Mouse (Mus musculus) thymus, adult 2 months (tissue): Measurements from ENCODE around the gene Sspn.

Source experiments
- CTCF ChIP-seq: fragments of 200-500 bp; IDR thresholded peaks from 2 replicates; pipeline ENCODE4 v1.5.1; 2012; ENCODE audit warnings: mild to moderate bottlenecking, control low read depth, low read length, moderate library complexity, borderline replicate concordance; ENCODE audit not compliant: control insufficient read depth, poor library complexity, insufficient read depth; ENCODE audit errors: extremely low read depth
- POLR2A ChIP-seq: fragments of 200-500 bp; IDR thresholded peaks from 2 replicates; pipeline ENCODE4 v1.6.1; 2012; ENCODE audit warnings: mild to moderate bottlenecking, low read length, control low read depth, moderate library complexity; ENCODE audit not compliant: control insufficient read depth, poor library complexity, insufficient read depth; ENCODE audit errors: extremely low read depth

- no peak for TF ChIP-seq CTCF
- no peak for TF ChIP-seq POLR2A
These were observed 59.1 kb downstream of the Sspn start for GRCm38 (mm10) chr6:145990578-145990977.
